Mouse (Mus musculus) right cerebral cortex, postnatal 14 days (tissue): ENCODE results near the gene Slc41a2.

Experiments used
- DNase-seq: peaks from one replicate; pipeline ENCODE4 v3.0.0; 2022

Gene Slc41a2

GRCm38 (mm10) chr10:83219729-83220128 is 118.0 kb downstream of the Slc41a2 start:
- DNase-seq: peak; percentile 59

- no peak for DNase-seq
Measured at GRCm38 (mm10) chr10:83218778-83219177, 118.9 kb downstream of the Slc41a2 start.

- no peak for DNase-seq
Measured at GRCm38 (mm10) chr10:83217256-83217655, 120.4 kb downstream of the Slc41a2 start.

- DNase-seq: no peak
Measured at GRCm38 (mm10) chr10:83215559-83215958, 122.1 kb downstream of the Slc41a2 start.

- no peak for DNase-seq
Measured at GRCm38 (mm10) chr10:83212618-83213017, 125.1 kb downstream of the Slc41a2 start.

GRCm38 (mm10) chr10:83210968-83211583 is 126.6 kb downstream of the Slc41a2 start:
- no peak for DNase-seq

- DNase-seq: no peak
Measured at GRCm38 (mm10) chr10:83210122-83210521, 127.6 kb downstream of the Slc41a2 start.

- DNase-seq: no peak
Measured at GRCm38 (mm10) chr10:83209388-83209787, 128.3 kb downstream of the Slc41a2 start.

- DNase-seq: no peak
Measured at GRCm38 (mm10) chr10:83208436-83208835, 129.2 kb downstream of the Slc41a2 start.

GRCm38 (mm10) chr10:83202906-83203702 is 134.6 kb downstream of the Slc41a2 start:
- no peak for DNase-seq

- no peak for DNase-seq
Measured at GRCm38 (mm10) chr10:83201525-83201924, 136.2 kb downstream of the Slc41a2 start.

GRCm38 (mm10) chr10:83199290-83199689 is 138.4 kb downstream of the Slc41a2 start:
- no peak for DNase-seq

GRCm38 (mm10) chr10:83198692-83199091 is 139.0 kb downstream of the Slc41a2 start:
- DNase-seq: no peak

GRCm38 (mm10) chr10:83197690-83198336 is 139.9 kb downstream of the Slc41a2 start:
- peak; percentile 68 for DNase-seq

GRCm38 (mm10) chr10:83191982-83192381 is 145.7 kb downstream of the Slc41a2 start:
- no peak for DNase-seq

- DNase-seq: no peak
Measured at GRCm38 (mm10) chr10:83191476-83191875, 146.2 kb downstream of the Slc41a2 start.

- DNase-seq: no peak
Measured at GRCm38 (mm10) chr10:83189071-83189470, 148.6 kb downstream of the Slc41a2 start.

GRCm38 (mm10) chr10:83186984-83187383 is 150.7 kb downstream of the Slc41a2 start:
- DNase-seq: no peak

- no peak for DNase-seq
Measured at GRCm38 (mm10) chr10:83186167-83186566, 151.5 kb downstream of the Slc41a2 start.

- DNase-seq: no peak
Measured at GRCm38 (mm10) chr10:83185121-83185520, 152.6 kb downstream of the Slc41a2 start.

- DNase-seq: peak; percentile 45
Measured at GRCm38 (mm10) chr10:83184480-83185069, 153.1 kb downstream of the Slc41a2 start.

- no peak for DNase-seq
Measured at GRCm38 (mm10) chr10:83183634-83184479, 153.8 kb downstream of the Slc41a2 start.
